Mouse (Mus musculus): Measurements from ENCODE around the gene Ces2e. TPM values are rescaled to one million over a fixed set of nuclear protein-coding genes. Genes with fewer than 3 reads are reported as not detected.
"Not testable (repeated sequence)": the region's sequence is repeated elsewhere in the genome, so short reads cannot be mapped to it uniquely, and the experiment has no call there.

The Ces2e gene
- polyA plus RNA-seq (2015; fragmentation: Nextera tagmentation; extraction: Ambion mirVana): 5.6 and 7.9 TPM in 2 replicates

DNA sequence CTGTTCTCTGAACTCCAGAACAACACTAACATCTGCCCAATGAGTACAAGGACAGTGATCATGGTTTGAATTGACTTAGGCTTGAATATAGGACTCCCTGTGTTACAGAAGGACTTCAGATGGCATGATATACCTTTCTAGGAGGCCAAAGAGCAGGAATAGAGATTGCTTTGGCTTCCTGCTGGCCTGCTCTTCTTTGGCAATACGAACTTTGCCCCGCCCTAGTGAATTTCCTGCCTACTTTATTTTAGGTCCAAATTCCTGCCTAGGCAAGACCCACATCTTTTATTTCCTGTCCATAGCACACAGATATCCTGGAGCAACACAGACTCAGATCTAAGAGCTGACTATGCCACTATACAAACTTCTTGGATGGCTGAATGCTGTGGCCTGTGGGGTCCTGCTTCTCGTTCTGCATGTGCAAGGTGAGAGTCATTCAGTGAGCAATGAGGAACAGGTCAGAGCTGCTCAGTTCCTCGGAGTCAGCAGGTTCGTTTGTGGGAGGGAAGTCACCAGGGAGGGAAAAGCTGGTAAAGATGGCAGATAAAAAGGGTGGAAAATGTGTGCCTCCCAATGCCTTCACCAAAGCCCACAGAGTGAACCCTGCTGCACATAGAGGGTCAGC lies at the start of gene Ces2e:
Gene Ces2e, plus strand, starts transcription at position 289 of the 625 bp plus-strand sequence.
- 54% methylated on average over 5 of the region's 5 CpGs for WGBS
- H3K9me3 ChIP-seq (replicated peaks; ENCODE audit: control insufficient read depth, low read length): no peaks in the 10 kb centered on the region
- no peaks in the 10 kb centered on the region for H3K4me1 ChIP-seq (ENCODE audit: control insufficient read depth, insufficient read depth, low read length)
- ATAC-seq (ENCODE audit: insufficient read depth, low FRiP score): no peak
- H3K27me3 ChIP-seq (ENCODE audit: control insufficient read depth, insufficient read depth, low read length): no peaks in the 10 kb centered on the region
- H3K27ac ChIP-seq (ENCODE audit: low read length): peak within 1 kb of the TSS; percentile 14
- no peaks in the 10 kb centered on the region for H3K36me3 ChIP-seq (ENCODE audit: control insufficient read depth, insufficient read depth, low read length)
- no peak within 1 kb of the TSS for H3K9ac ChIP-seq (ENCODE audit: low read length)
- H3K4me2 ChIP-seq (ENCODE audit: low read depth, low read length): no peak within 1 kb of the TSS
- no peak within 1 kb of the TSS for H3K4me3 ChIP-seq (replicated peaks; ENCODE audit: low read length)

DNA sequence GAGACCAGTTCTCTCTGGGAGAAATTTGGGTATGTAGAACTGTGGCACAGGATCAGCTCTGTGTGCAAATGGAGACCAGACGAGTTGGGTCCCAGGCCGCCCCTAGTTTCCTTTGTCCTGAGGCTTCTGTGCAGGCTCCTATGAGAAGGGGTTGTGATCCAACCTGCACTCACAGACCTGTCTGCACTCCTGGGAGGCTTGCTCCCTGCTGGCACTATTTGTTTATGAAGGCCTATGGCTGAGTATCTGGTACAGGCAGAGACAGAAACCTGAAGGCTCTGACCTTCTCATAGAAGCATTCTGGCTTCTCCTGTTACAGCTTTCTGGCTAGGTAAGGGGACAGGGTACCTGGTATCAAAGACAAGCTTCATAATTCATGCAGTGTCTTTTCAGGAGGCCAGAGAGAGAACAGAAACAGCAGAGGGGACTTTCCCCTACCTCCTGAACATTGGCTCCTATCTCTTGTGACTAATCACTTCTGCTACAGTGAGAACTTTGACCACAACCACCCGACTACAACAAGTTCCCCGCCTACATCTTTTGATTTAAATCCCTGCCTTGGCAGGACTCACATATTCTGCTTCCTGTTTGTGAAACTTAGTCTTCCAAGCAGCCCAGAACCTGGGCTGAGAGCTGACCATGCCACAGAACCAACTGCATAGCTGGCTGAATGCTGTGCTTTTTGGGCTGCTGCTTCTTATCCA lies 39.7 kb upstream of the Ces2e start:
- peak; percentile 79; the same call in 1 of the 2 replicates for ATAC-seq (ENCODE audit: insufficient read depth, low FRiP score)
- not testable (repeated sequence) for H3K4me2 ChIP-seq (ENCODE audit: low read depth, low read length); H3K4me3 ChIP-seq (replicated peaks; ENCODE audit: low read length); H3K36me3 ChIP-seq (ENCODE audit: control insufficient read depth, insufficient read depth, low read length); H3K9ac ChIP-seq (ENCODE audit: low read length); H3K4me1 ChIP-seq (ENCODE audit: control insufficient read depth, insufficient read depth, low read length); H3K27ac ChIP-seq (ENCODE audit: low read length); H3K27me3 ChIP-seq (ENCODE audit: control insufficient read depth, insufficient read depth, low read length); H3K9me3 ChIP-seq (replicated peaks; ENCODE audit: control insufficient read depth, low read length)
- WGBS: no CpG with 5 or more reads among the region's 4 CpGs

DNA sequence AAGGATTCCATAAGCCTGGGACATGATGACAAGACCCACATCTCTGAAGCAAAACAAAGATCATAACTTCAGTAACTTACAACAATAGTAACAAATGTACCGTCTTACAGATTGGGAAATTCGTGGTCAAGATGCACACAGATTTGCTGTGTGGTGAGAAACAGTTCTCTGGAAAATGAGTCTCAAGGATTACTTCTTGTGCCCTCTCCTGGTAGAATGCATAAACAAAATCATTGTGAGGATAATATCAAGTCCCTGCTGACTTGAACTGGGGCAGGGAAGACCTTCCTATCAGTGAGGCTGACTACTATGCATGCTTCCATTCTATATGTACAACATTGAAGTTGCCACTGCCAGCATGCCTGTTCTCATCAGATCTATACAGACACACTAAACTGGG lies 24.3 kb upstream of the Ces2e start:
- Histone ChIP-seq H3K9ac (ENCODE audit: low read length) (no peak overlapping the region), H3K4me3 (replicated peaks; ENCODE audit: low read length) (no peak overlapping the region), H3K4me1 (ENCODE audit: control insufficient read depth, insufficient read depth, low read length) (no peaks in the 10 kb centered on the region), H3K9me3 (replicated peaks; ENCODE audit: control insufficient read depth, low read length) (no peaks in the 10 kb centered on the region), H3K27me3 (ENCODE audit: control insufficient read depth, insufficient read depth, low read length) (no peaks in the 10 kb centered on the region), H3K36me3 (ENCODE audit: control insufficient read depth, insufficient read depth, low read length) (no peaks in the 10 kb centered on the region), H3K27ac (ENCODE audit: low read length) (no peak overlapping the region), H3K4me2 (ENCODE audit: low read depth, low read length) (no peak overlapping the region)
- whole genome bisulfite sequencing: 69% methylated on average over 2 of the region's 2 CpGs
- ATAC-seq (ENCODE audit: insufficient read depth, low FRiP score): no peak

DNA sequence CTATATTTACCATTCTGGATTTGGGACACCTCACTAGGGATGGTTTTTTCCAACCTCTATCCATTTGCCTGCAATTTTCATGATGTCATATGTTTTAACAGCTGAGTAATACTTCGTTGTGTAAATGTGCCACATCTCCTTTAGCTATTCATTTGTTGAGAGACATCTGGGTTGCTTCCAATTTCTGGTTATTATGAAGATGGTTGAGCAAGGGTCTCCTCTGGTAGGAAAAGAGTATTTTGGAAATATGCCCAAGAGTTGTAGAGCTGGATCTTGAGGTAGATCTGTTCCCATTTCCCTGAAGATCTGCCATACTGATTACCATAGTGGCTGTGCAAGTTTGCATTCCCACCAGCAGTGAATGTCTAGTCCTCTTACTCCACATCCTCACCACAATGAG lies 18.9 kb upstream of the Ces2e start:
- Histone ChIP-seq H3K36me3 (ENCODE audit: control insufficient read depth, insufficient read depth, low read length) (no peaks in the 10 kb centered on the region), H3K27me3 (ENCODE audit: control insufficient read depth, insufficient read depth, low read length) (no peaks in the 10 kb centered on the region), H3K27ac (ENCODE audit: low read length) (no peak overlapping the region), H3K9me3 (replicated peaks; ENCODE audit: control insufficient read depth, low read length) (no peaks in the 10 kb centered on the region), H3K4me1 (ENCODE audit: control insufficient read depth, insufficient read depth, low read length) (no peaks in the 10 kb centered on the region), H3K4me3 (replicated peaks; ENCODE audit: low read length) (no peak overlapping the region), H3K9ac (ENCODE audit: low read length) (no peak overlapping the region), H3K4me2 (ENCODE audit: low read depth, low read length) (no peak overlapping the region)
- 51% methylated on average over 1 of the region's 1 CpGs for WGBS
- no peak for ATAC-seq (ENCODE audit: insufficient read depth, low FRiP score)

DNA sequence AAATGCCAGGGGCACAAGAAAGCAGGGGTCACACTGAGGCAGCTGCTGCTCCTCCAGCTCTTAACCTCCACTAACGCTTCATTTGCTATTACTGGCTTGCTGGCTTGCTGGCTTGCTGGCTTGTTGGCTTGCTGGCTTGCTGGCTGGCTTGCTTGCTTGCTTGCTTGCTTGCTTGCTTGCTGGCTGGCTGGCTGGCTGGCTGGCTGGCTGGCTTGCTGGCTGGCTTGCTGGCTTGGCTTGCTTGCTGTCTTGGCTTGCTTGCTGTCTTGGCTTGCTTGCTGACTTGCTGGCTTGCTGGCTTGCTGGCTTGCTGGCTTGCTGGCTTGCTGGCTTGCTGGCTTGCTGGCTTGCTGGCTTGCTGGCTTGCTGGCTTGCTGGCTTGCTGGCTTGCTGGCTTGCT lies 17.0 kb upstream of the Ces2e start:
- ATAC-seq (ENCODE audit: insufficient read depth, low FRiP score); H3K9ac ChIP-seq (ENCODE audit: low read length); H3K4me2 ChIP-seq (ENCODE audit: low read depth, low read length); H3K27me3 ChIP-seq (ENCODE audit: control insufficient read depth, insufficient read depth, low read length); H3K36me3 ChIP-seq (ENCODE audit: control insufficient read depth, insufficient read depth, low read length); H3K9me3 ChIP-seq (replicated peaks; ENCODE audit: control insufficient read depth, low read length); H3K4me3 ChIP-seq (replicated peaks; ENCODE audit: low read length); H3K4me1 ChIP-seq (ENCODE audit: control insufficient read depth, insufficient read depth, low read length); H3K27ac ChIP-seq (ENCODE audit: low read length): not testable (repeated sequence)
- 86% methylated on average over 1 of the region's 1 CpGs for WGBS

DNA sequence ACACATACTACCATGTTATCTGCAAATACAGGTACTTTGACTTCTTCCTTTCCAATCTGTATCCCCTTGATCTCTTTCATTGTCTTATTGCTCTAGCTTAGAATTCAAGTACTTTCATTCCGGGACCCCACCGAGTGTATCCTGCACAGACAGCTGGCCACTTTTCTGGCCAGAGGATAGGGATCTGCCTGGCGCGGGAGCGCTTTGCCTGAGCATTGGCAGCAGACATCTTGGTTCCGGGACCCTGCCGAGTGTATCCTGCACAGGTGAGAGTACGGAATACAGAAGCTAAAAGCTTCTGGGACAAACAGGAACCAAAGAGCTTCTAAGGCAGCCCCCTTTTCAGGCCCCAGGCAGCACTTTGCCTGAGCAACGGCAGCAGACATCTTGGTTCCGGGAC lies 16.4 kb upstream of the Ces2e start:
- not testable (repeated sequence) for H3K36me3 ChIP-seq (ENCODE audit: control insufficient read depth, insufficient read depth, low read length); H3K4me3 ChIP-seq (replicated peaks; ENCODE audit: low read length); H3K9ac ChIP-seq (ENCODE audit: low read length); H3K4me1 ChIP-seq (ENCODE audit: control insufficient read depth, insufficient read depth, low read length); H3K27ac ChIP-seq (ENCODE audit: low read length); H3K4me2 ChIP-seq (ENCODE audit: low read depth, low read length); H3K9me3 ChIP-seq (replicated peaks; ENCODE audit: control insufficient read depth, low read length); ATAC-seq (ENCODE audit: insufficient read depth, low FRiP score); H3K27me3 ChIP-seq (ENCODE audit: control insufficient read depth, insufficient read depth, low read length)
- WGBS: 93% methylated on average over 10 of the region's 10 CpGs

DNA sequence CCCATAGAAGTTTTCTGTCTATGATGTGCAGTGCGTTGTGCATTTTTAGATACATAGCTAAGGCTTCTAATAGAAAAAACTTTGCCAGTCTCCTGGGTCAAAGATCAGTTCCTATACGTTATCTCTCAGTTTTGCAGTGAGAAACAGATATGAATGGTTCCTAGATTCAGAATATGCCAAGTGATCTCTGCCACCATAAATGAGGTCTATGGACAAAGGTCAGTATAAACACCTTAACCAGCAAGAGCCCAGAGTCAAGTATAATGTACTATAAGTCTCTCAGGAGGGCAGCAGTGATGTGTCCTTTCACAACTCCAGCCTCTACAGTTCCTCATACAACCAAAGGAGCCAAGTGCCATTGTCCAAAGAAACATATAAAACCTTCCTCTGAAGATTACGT lies 1.2 kb downstream of the Ces2e start:
- H3K27ac ChIP-seq (ENCODE audit: low read length): no peak overlapping the region
- H3K36me3 ChIP-seq (ENCODE audit: control insufficient read depth, insufficient read depth, low read length): no peaks in the 10 kb centered on the region
- H3K9ac ChIP-seq (ENCODE audit: low read length): no peak overlapping the region
- 78% methylated on average over 3 of the region's 3 CpGs for WGBS
- no peak overlapping the region for H3K4me3 ChIP-seq (replicated peaks; ENCODE audit: low read length)
- no peaks in the 10 kb centered on the region for H3K4me1 ChIP-seq (ENCODE audit: control insufficient read depth, insufficient read depth, low read length)
- H3K9me3 ChIP-seq (replicated peaks; ENCODE audit: control insufficient read depth, low read length): no peaks in the 10 kb centered on the region
- ATAC-seq (ENCODE audit: insufficient read depth, low FRiP score): no peak
- no peaks in the 10 kb centered on the region for H3K27me3 ChIP-seq (ENCODE audit: control insufficient read depth, insufficient read depth, low read length)
- H3K4me2 ChIP-seq (ENCODE audit: low read depth, low read length): no peak overlapping the region

DNA sequence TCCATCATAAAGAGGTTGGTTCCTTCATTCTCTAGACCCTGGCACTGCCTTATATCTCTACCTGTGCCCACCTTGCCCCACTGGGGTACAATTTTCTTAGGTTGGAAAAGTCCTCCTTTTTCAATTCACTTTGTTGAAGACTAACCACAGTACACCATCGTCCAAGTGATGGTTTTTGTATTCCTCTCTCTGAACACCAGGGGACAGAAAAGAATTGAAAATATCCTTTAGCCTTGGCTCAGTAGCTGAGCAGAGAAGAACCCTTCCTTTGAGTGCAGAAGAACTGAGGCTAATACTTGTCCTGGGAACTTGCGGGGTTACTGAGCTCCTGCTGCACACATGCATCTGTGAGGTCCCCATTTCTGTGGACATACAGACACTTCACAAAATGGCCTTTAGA lies 18.6 kb downstream of the Ces2e start:
- Histone ChIP-seq H3K36me3 (ENCODE audit: control insufficient read depth, insufficient read depth, low read length) (no peaks in the 10 kb centered on the region), H3K9me3 (replicated peaks; ENCODE audit: control insufficient read depth, low read length) (no peaks in the 10 kb centered on the region), H3K27me3 (ENCODE audit: control insufficient read depth, insufficient read depth, low read length) (no peaks in the 10 kb centered on the region), H3K4me1 (ENCODE audit: control insufficient read depth, insufficient read depth, low read length) (no peaks in the 10 kb centered on the region), H3K4me2 (ENCODE audit: low read depth, low read length) (no peak overlapping the region), H3K27ac (ENCODE audit: low read length) (no peak overlapping the region), H3K9ac (ENCODE audit: low read length) (no peak overlapping the region), H3K4me3 (replicated peaks; ENCODE audit: low read length) (no peak overlapping the region)
- ATAC-seq (ENCODE audit: insufficient read depth, low FRiP score): no peak
- 77% methylated on average over 2 of the region's 2 CpGs for WGBS

DNA sequence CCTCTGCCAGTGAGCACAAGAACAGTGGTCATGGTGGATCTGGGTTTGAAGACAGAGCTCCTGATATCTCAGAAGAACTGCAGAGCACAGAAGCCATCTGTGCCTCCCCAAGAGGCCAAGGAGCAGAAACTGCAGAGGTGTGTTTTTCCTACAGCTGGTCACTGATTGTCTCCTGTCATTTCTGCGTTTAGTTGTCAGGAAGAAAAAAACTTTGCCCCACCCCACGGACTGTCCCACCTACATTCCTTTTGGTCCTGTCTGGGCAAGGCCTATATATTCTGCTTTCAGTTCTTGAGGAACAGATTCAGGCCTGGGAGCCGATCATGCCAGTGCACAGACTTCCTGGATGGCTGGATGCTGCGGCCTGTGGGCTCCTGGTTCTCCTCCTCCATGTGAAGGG lies 21.0 kb downstream of the Ces2e start, which contains the start of gene Ces2f:
Gene Ces2f, plus strand, starts transcription at position 301 of the 400 bp plus-strand sequence.
- ATAC-seq (ENCODE audit: insufficient read depth, low FRiP score): no peak
- Histone ChIP-seq H3K9ac (ENCODE audit: low read length) (no peak within 1 kb of the TSS), H3K27ac (ENCODE audit: low read length) (no peak within 1 kb of the TSS), H3K27me3 (ENCODE audit: control insufficient read depth, insufficient read depth, low read length) (no peaks in the 10 kb centered on the region), H3K9me3 (replicated peaks; ENCODE audit: control insufficient read depth, low read length) (no peaks in the 10 kb centered on the region), H3K4me3 (replicated peaks; ENCODE audit: low read length) (no peak within 1 kb of the TSS), H3K4me2 (ENCODE audit: low read depth, low read length) (no peak within 1 kb of the TSS), H3K36me3 (ENCODE audit: control insufficient read depth, insufficient read depth, low read length) (no peaks in the 10 kb centered on the region), H3K4me1 (ENCODE audit: control insufficient read depth, insufficient read depth, low read length) (no peaks in the 10 kb centered on the region)
- 69% methylated on average over 4 of the region's 4 CpGs for WGBS

Measured in stomach, embryonic 16.5 days (tissue).